Mouse (Mus musculus) C2C12 (cell line): ENCODE measurements around the gene Ipmk. TPM values are rescaled to one million over a fixed set of nuclear protein-coding genes. Genes with fewer than 3 reads are reported as not detected.

Experiments
- H3K27me3 ChIP-seq: one replicate; pipeline ENCODE4 v1.6.1; 2011; ENCODE audit not compliant: control insufficient read depth, insufficient read depth, insufficient read length
- H3K36me3 ChIP-seq: one replicate; pipeline ENCODE4 v1.6.1; 2011; ENCODE audit not compliant: control insufficient read depth, insufficient read depth
- H3K4me3 ChIP-seq: one replicate; pipeline ENCODE4 v1.5.1; 2011; ENCODE audit warnings: mild to moderate bottlenecking, control low read depth; ENCODE audit not compliant: poor library complexity, insufficient read depth, severe bottlenecking
- H3K79me2 ChIP-seq: one replicate; pipeline ENCODE4 v1.6.1; 2011; ENCODE audit not compliant: control insufficient read depth, insufficient read depth
- H3K79me3 ChIP-seq: one replicate; pipeline ENCODE4 v1.6.1; 2011; ENCODE audit warnings: low read depth, control low read depth
- H3ac ChIP-seq: one replicate; pipeline ENCODE3; 2011; ENCODE audit warnings: low read depth; ENCODE audit not compliant: control insufficient read depth, insufficient read length
- CEBPB ChIP-seq: IDR thresholded peaks from one replicate; pipeline ENCODE4 v1.6.1; 2011; ENCODE audit warnings: low read depth, mild to moderate bottlenecking, control low read depth, moderate library complexity
- CTCF ChIP-seq: IDR thresholded peaks from one replicate; pipeline ENCODE4 v1.5.1; 2011; ENCODE audit not compliant: control insufficient read depth, insufficient read depth, insufficient read length
- FOSL1 ChIP-seq: IDR thresholded peaks from one replicate; pipeline ENCODE4 v1.8.0; 2011; ENCODE audit warnings: mild to moderate bottlenecking, low read length; ENCODE audit not compliant: poor library complexity, insufficient read depth, severe bottlenecking
- MAX ChIP-seq: IDR thresholded peaks from one replicate; pipeline ENCODE4 v1.6.1; 2011; ENCODE audit warnings: mild to moderate bottlenecking, control low read depth
- MYOD1 ChIP-seq: IDR thresholded peaks from one replicate; pipeline ENCODE4 v1.6.1; 2011; ENCODE audit warnings: low read depth; ENCODE audit not compliant: control insufficient read depth, insufficient read length
- MYOG ChIP-seq: IDR thresholded peaks from one replicate; pipeline ENCODE4 v1.6.1; 2011; ENCODE audit not compliant: control insufficient read depth, insufficient read length; ENCODE audit errors: extremely low read depth
- USF1 ChIP-seq: IDR thresholded peaks from one replicate; pipeline ENCODE4 v1.6.1; 2011; ENCODE audit warnings: low read depth, mild to moderate bottlenecking, control low read depth, moderate library complexity
- long read RNA-seq, 2 experiments: library from polyadenylated mRNA; unstranded; transcript quantifications; one replicate each; pipeline ENCODE4 v2.0.0; 2019 to 2020
- polyA plus RNA-seq: library from polyadenylated mRNA; unstranded; fragments of >200 nt; fragmentation: generic; extraction: Trizol; gene quantifications from one replicate; pipeline ENCODE4 v1.2.1, GENCODE M21; 2012; ENCODE audit warnings: missing spikeins

Ipmk gene
- polyA plus RNA-seq, result 9.2 TPM
- long read RNA-seq, experiment 1, partial matches to known transcripts, result 0 of 6 reads
- long read RNA-seq, experiment 1, other reads (novel, unspliced or antisense), result 4 of 6 reads
- long read RNA-seq, experiment 2, full-length matches to known transcripts, result 41 of 55 reads
- long read RNA-seq, experiment 2, partial matches to known transcripts, result 2 of 55 reads
- long read RNA-seq, experiment 2, other reads (novel, unspliced or antisense), result 12 of 55 reads

GRCm38 (mm10) chr10:71347509-71347949 is at the start of gene Ipmk:
TSS of gene Ipmk (plus strand) at chr10:71347763.
- peak within 1 kb of the TSS; percentile 96 for H3K4me3 ChIP-seq
- peaks cover 13% of the 10 kb centered on the region for H3K36me3 ChIP-seq
- H3K79me3 ChIP-seq, result peaks cover 43% of the 10 kb centered on the region
- TF ChIP-seq MYOD1 (no peak), MAX (no peak), CTCF (no peak), FOSL1 (no peak), MYOG (no peak), CEBPB (no peak), USF1 (no peak)
- peak within 1 kb of the TSS; percentile 92 for H3ac ChIP-seq
- no peaks in the 10 kb centered on the region for H3K27me3 ChIP-seq
- peaks cover 69% of the 10 kb centered on the region for H3K79me2 ChIP-seq

- no peak overlapping the region for H3K4me3 ChIP-seq
- H3K27me3 ChIP-seq, result no peaks in the 10 kb centered on the region
- no peaks in the 10 kb centered on the region for H3K36me3 ChIP-seq
- no peak overlapping the region for H3ac ChIP-seq
- no peaks in the 10 kb centered on the region for H3K79me3 ChIP-seq
- no peaks in the 10 kb centered on the region for H3K79me2 ChIP-seq
- TF ChIP-seq USF1, result no peak
- TF ChIP-seq MYOD1, result no peak
- no peak for TF ChIP-seq MYOG
- TF ChIP-seq CTCF, result no peak
- TF ChIP-seq CEBPB, result no peak
- no peak for TF ChIP-seq FOSL1
- no peak for TF ChIP-seq MAX
These were observed 47.4 kb upstream of the Ipmk start for GRCm38 (mm10) chr10:71300161-71300560.

GRCm38 (mm10) chr10:71302490-71302889 is 45.1 kb upstream of the Ipmk start:
- H3ac ChIP-seq, result no peak overlapping the region
- no peaks in the 10 kb centered on the region for H3K27me3 ChIP-seq
- no peaks in the 10 kb centered on the region for H3K79me3 ChIP-seq
- no peaks in the 10 kb centered on the region for H3K79me2 ChIP-seq
- no peak overlapping the region for H3K4me3 ChIP-seq
- TF ChIP-seq MYOD1 (no peak), CEBPB (no peak), CTCF (peak; percentile 30)
- H3K36me3 ChIP-seq, result no peaks in the 10 kb centered on the region

- Histone ChIP-seq H3K79me3 (no peaks in the 10 kb centered on the region), H3K79me2 (no peaks in the 10 kb centered on the region)
- TF ChIP-seq CEBPB, result no peak
- peak; percentile 51 for TF ChIP-seq CTCF
These were observed 41.4 kb upstream of the Ipmk start for GRCm38 (mm10) chr10:71306190-71306589.

GRCm38 (mm10) chr10:71306759-71307158 is 40.8 kb upstream of the Ipmk start:
- Histone ChIP-seq H3K36me3 (no peaks in the 10 kb centered on the region), H3ac (no peak overlapping the region), H3K79me3 (no peaks in the 10 kb centered on the region), H3K79me2 (no peaks in the 10 kb centered on the region), H3K27me3 (no peaks in the 10 kb centered on the region), H3K4me3 (no peak overlapping the region)
- TF ChIP-seq CTCF (no peak), MAX (no peak), CEBPB (no peak)

More at GRCm38 (mm10) chr10:71306190-71306589, 41.4 kb upstream of the Ipmk start:
- Histone ChIP-seq H3K27me3 (no peaks in the 10 kb centered on the region), H3K4me3 (no peak overlapping the region), H3ac (peak overlapping the region; percentile 39), H3K36me3 (no peaks in the 10 kb centered on the region)

GRCm38 (mm10) chr10:71308199-71308598 is 39.4 kb upstream of the Ipmk start:
- TF ChIP-seq MYOG, result no peak
- TF ChIP-seq CTCF, result no peak
- TF ChIP-seq MAX, result no peak
- TF ChIP-seq FOSL1, result no peak
- H3K4me3 ChIP-seq, result no peak overlapping the region
- no peak overlapping the region for H3ac ChIP-seq
- no peaks in the 10 kb centered on the region for H3K79me2 ChIP-seq
- H3K36me3 ChIP-seq, result no peaks in the 10 kb centered on the region
- H3K27me3 ChIP-seq, result no peaks in the 10 kb centered on the region
- H3K79me3 ChIP-seq, result no peaks in the 10 kb centered on the region
